Mouse (Mus musculus) C2C12 (cell line): ENCODE data around the gene Cebpb.
A peak's percentile ranks its signal among the peaks of the same experiment; 100 is the strongest.

Experiments
- CEBPB ChIP-seq: IDR thresholded peaks from one replicate; pipeline ENCODE4 v1.6.1; 2011; ENCODE audit warnings: low read depth, mild to moderate bottlenecking, control low read depth, moderate library complexity
- CTCF ChIP-seq: IDR thresholded peaks from one replicate; pipeline ENCODE4 v1.5.1; 2011; ENCODE audit not compliant: control insufficient read depth, insufficient read depth, insufficient read length
- FOSL1 ChIP-seq: IDR thresholded peaks from one replicate; pipeline ENCODE4 v1.8.0; 2011; ENCODE audit warnings: mild to moderate bottlenecking, low read length; ENCODE audit not compliant: poor library complexity, insufficient read depth, severe bottlenecking
- MYOG ChIP-seq: IDR thresholded peaks from one replicate; pipeline ENCODE4 v1.6.1; 2011; ENCODE audit not compliant: control insufficient read depth, insufficient read length; ENCODE audit errors: extremely low read depth
- USF1 ChIP-seq: IDR thresholded peaks from one replicate; pipeline ENCODE4 v1.6.1; 2011; ENCODE audit warnings: low read depth, mild to moderate bottlenecking, control low read depth, moderate library complexity

GRCm38 (mm10) chr2:167659847-167660610 lies 28.7 kb upstream of the Cebpb start:
- TF ChIP-seq CTCF (no peak), MYOG (no peak), USF1 (peak; percentile 70), CEBPB (no peak), FOSL1 (no peak)
